Mouse (Mus musculus): ENCODE results near the gene Elmo3. TPM values are rescaled to one million over a fixed set of nuclear protein-coding genes. Genes with fewer than 3 reads are reported as not detected.

Elmo3 gene
- total and polyA plus RNA-seq, 2 experiments from 2014 or later, result 0.71 to 0.81 TPM

DNA sequence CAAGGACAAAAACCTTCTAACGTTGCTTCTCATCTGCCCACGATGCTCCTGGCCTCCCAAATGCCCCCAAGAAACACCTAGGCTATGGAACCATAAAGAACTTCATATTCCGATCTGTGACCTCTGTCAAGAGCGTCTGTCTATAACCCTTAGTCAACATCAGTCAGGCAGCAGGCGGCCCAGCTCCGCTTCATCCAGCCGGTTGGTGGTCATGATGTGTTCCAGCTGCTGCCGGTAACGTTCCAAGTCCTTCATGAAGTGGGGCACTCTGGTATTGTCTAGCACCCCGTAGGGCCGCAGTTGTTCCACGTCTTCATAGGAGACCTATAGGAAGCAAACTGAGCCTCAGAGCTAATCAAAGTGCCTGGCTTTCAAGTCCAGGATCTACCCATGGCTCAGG, 23.6 kb upstream of the Elmo3 start:
- no peak overlapping the region for H3K9ac ChIP-seq (replicated peaks; ENCODE audit: low read length, poor library complexity, severe bottlenecking)
- H3K4me1 ChIP-seq (ENCODE audit: insufficient read depth, low read length), result peaks cover 11% of the 10 kb centered on the region
- TF ChIP-seq CTCF (IDR thresholded peaks at IDR 0.05), result no peak
- DNase-seq (ENCODE audit: low spot score) (no peak), ATAC-seq (ENCODE audit: low FRiP score) (no peak)
- 87% methylated on average over 12 of the region's 12 CpGs for WGBS
- no peak overlapping the region for H3K4me3 ChIP-seq (ENCODE audit: low read depth, low read length)
- H3K27ac ChIP-seq (ENCODE audit: low read depth, low read length), result no peak overlapping the region
- H3K9me3 ChIP-seq (ENCODE audit: low read length), result no peaks in the 10 kb centered on the region
- H3K4me2 ChIP-seq (ENCODE audit: low read depth, low read length, poor library complexity, severe bottlenecking), result no peak overlapping the region
- H3K27me3 ChIP-seq (ENCODE audit: insufficient read depth, low read length), result no peaks in the 10 kb centered on the region
- peaks cover 37% of the 10 kb centered on the region for H3K36me3 ChIP-seq (ENCODE audit: insufficient read depth, low read length)

DNA sequence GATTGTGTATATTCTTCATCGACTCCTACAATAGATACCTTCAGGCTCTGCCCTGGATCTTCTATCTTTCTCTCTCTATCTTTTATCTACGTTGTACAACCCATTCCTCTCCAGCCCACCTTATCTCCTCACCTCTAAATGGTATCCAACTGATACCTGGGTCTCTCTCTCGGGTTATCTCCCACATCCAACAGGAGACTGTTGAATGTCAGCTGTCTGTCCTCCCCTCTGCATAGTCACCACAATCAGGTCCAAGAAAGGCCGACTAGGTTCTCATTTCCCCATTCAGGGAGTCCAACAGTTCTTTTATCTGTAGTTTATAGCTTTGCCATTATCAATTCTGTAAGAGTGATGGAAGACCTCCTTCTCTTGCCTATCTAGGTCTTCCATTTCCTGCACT, 23.2 kb upstream of the Elmo3 start:
- H3K4me3 ChIP-seq (ENCODE audit: low read depth, low read length), result no peak overlapping the region
- H3K27me3 ChIP-seq (ENCODE audit: insufficient read depth, low read length), result no peaks in the 10 kb centered on the region
- H3K36me3 ChIP-seq (ENCODE audit: insufficient read depth, low read length), result peaks cover 37% of the 10 kb centered on the region
- H3K27ac ChIP-seq (ENCODE audit: low read depth, low read length), result no peak overlapping the region
- H3K9me3 ChIP-seq (ENCODE audit: low read length), result no peaks in the 10 kb centered on the region
- H3K4me1 ChIP-seq (ENCODE audit: insufficient read depth, low read length), result peaks cover 11% of the 10 kb centered on the region
- no peak for TF ChIP-seq CTCF (IDR thresholded peaks at IDR 0.05)
- ATAC-seq (ENCODE audit: low FRiP score) (no peak), DNase-seq (ENCODE audit: low spot score) (no peak)
- no peak overlapping the region for H3K9ac ChIP-seq (replicated peaks; ENCODE audit: low read length, poor library complexity, severe bottlenecking)
- 93% methylated on average over 4 of the region's 4 CpGs for WGBS
- no peak overlapping the region for H3K4me2 ChIP-seq (ENCODE audit: low read depth, low read length, poor library complexity, severe bottlenecking)

DNA sequence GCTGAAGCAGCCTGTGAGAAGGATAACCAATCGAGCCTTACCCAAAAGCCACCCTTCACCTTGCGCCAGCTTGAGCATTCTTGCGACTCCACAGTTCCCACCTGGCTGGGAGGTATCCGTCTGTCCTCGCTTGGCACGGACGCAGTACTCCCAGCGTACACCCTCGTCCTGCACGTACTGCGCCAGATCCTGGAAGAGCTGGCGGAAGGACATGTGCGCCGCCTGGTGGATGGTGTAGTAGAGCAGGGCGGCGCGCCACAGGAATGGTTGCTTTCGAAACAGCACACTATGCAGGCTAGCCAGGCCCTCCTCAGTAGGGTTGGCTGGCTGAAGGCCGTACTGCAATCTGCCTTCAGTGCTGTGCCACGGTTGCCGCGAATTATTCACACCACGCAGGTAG, 22.3 kb upstream of the Elmo3 start:
- WGBS, result 32% methylated on average over 23 of the region's 23 CpGs
- ATAC-seq (ENCODE audit: low FRiP score) (no peak), DNase-seq (ENCODE audit: low spot score) (no peak)
- Histone ChIP-seq H3K9me3 (ENCODE audit: low read length) (no peaks in the 10 kb centered on the region), H3K4me3 (ENCODE audit: low read depth, low read length) (no peak overlapping the region), H3K4me2 (ENCODE audit: low read depth, low read length, poor library complexity, severe bottlenecking) (no peak overlapping the region), H3K27me3 (ENCODE audit: insufficient read depth, low read length) (no peaks in the 10 kb centered on the region), H3K4me1 (ENCODE audit: insufficient read depth, low read length) (peaks cover 11% of the 10 kb centered on the region), H3K9ac (replicated peaks; ENCODE audit: low read length, poor library complexity, severe bottlenecking) (no peak overlapping the region), H3K27ac (ENCODE audit: low read depth, low read length) (no peak overlapping the region), H3K36me3 (ENCODE audit: insufficient read depth, low read length) (peaks cover 37% of the 10 kb centered on the region)
- peak; percentile 67 for TF ChIP-seq CTCF (IDR thresholded peaks at IDR 0.05)

DNA sequence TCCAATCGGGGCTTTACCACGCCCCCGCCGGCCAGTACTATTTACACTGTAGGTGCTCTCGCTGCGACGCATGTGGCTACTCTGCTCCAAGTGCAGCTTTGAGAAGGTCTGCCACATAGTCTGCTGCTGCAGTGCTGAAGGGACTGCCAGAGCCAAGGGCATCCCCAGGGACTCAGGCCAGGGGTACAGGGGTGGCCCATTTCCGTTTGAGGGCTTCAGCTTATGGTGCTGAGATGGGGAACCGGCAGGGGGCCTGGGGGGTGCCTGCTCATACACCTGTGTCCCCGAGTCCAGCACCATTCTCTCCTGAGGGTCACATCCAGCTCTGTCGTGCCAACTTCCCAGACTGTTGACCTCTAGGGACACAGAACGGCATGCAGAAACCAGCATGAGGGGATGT, 19.9 kb upstream of the Elmo3 start:
- Histone ChIP-seq H3K36me3 (ENCODE audit: insufficient read depth, low read length) (peaks cover 28% of the 10 kb centered on the region), H3K4me2 (ENCODE audit: low read depth, low read length, poor library complexity, severe bottlenecking) (no peak overlapping the region), H3K4me3 (ENCODE audit: low read depth, low read length) (no peak overlapping the region), H3K27me3 (ENCODE audit: insufficient read depth, low read length) (no peaks in the 10 kb centered on the region), H3K27ac (ENCODE audit: low read depth, low read length) (no peak overlapping the region), H3K9ac (replicated peaks; ENCODE audit: low read length, poor library complexity, severe bottlenecking) (no peak overlapping the region), H3K9me3 (ENCODE audit: low read length) (no peaks in the 10 kb centered on the region), H3K4me1 (ENCODE audit: insufficient read depth, low read length) (peaks cover 13% of the 10 kb centered on the region)
- no peak for TF ChIP-seq CTCF (IDR thresholded peaks at IDR 0.05)
- no peak for DNase-seq (ENCODE audit: low spot score)
- WGBS, result 51% methylated on average over 12 of the region's 12 CpGs
- ATAC-seq (ENCODE audit: low FRiP score), result no peak

DNA sequence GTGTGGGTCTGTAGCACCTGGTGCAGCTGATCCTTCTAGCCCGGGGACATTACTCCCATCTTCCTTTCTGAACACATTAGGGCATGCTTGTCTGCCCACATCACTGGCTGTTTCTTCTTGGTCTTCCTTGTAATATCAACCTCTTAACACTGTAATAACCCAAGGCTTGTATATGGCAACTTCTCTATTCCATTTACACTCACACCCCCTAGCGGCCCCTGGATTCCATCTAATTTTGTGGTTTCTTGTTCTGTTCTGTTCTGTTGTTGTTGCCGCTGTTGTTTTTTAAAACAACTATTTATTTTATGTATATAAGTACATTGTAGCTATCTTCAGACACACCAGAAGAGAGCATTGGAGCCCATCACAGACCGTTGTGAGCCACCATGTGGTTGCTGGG, 18.5 kb upstream of the Elmo3 start:
- no peak for ATAC-seq (ENCODE audit: low FRiP score)
- Histone ChIP-seq H3K27ac (ENCODE audit: low read depth, low read length) (no peak overlapping the region), H3K36me3 (ENCODE audit: insufficient read depth, low read length) (peaks cover 20% of the 10 kb centered on the region), H3K4me3 (ENCODE audit: low read depth, low read length) (no peak overlapping the region), H3K4me1 (ENCODE audit: insufficient read depth, low read length) (peaks cover 13% of the 10 kb centered on the region), H3K27me3 (ENCODE audit: insufficient read depth, low read length) (no peaks in the 10 kb centered on the region), H3K4me2 (ENCODE audit: low read depth, low read length, poor library complexity, severe bottlenecking) (peak overlapping the region; percentile 50; the same call in 1 of the 2 replicates), H3K9ac (replicated peaks; ENCODE audit: low read length, poor library complexity, severe bottlenecking) (no peak overlapping the region), H3K9me3 (ENCODE audit: low read length) (no peaks in the 10 kb centered on the region)
- DNase-seq (ENCODE audit: low spot score), result no peak
- TF ChIP-seq CTCF (IDR thresholded peaks at IDR 0.05), result 0 out of 2 replicates have a peak, but pooled peaks have one; percentile 3
- 87% methylated on average over 4 of the region's 4 CpGs for WGBS

DNA sequence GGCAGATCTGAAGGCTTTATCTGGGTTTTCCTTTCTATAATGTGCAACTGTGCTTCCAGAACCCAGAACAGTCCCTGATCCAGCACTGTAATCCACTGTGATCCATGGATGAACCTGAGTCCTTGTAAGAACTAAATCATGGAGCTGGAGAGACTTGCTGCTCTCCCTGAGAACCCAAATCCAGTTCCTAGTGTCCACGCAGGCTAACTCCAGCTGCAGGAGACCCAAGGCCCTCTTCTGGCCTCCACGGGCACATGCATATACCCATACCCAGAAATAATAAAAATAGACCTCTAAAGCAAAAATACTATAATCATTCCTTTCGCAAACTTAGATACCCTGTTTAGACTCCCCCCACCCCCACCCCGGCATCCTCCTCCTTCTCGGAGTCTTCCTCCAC, 17.2 kb upstream of the Elmo3 start:
- WGBS, result 77% methylated on average over 5 of the region's 5 CpGs
- H3K27me3 ChIP-seq (ENCODE audit: insufficient read depth, low read length), result no peaks in the 10 kb centered on the region
- H3K9ac ChIP-seq (replicated peaks; ENCODE audit: low read length, poor library complexity, severe bottlenecking), result peak overlapping the region; percentile 75; the same call in 1 of the 2 replicates
- H3K4me2 ChIP-seq (ENCODE audit: low read depth, low read length, poor library complexity, severe bottlenecking), result peak overlapping the region; percentile 50
- H3K27ac ChIP-seq (ENCODE audit: low read depth, low read length), result peak overlapping the region; percentile 92
- DNase-seq (ENCODE audit: low spot score) (no peak), ATAC-seq (ENCODE audit: low FRiP score) (no peak)
- TF ChIP-seq CTCF (IDR thresholded peaks at IDR 0.05), result peak; percentile 28
- H3K9me3 ChIP-seq (ENCODE audit: low read length), result no peaks in the 10 kb centered on the region
- H3K36me3 ChIP-seq (ENCODE audit: insufficient read depth, low read length), result peaks cover 7% of the 10 kb centered on the region; the same call in 1 of the 2 replicates
- H3K4me3 ChIP-seq (ENCODE audit: low read depth, low read length), result peak overlapping the region; percentile 50
- peaks cover 13% of the 10 kb centered on the region for H3K4me1 ChIP-seq (ENCODE audit: insufficient read depth, low read length)
